Mouse (Mus musculus): ENCODE measurements at regions not wholly inside any gene's neighbourhood (a gene's known extent, or its start where the extent isn't known, plus 50 kb on each side); places are given as distances from the start of the nearest gene placed in this dataset.

- Histone ChIP-seq H3K27ac (ENCODE audit: low read depth, low read length) (no peak overlapping the region), H3K36me3 (ENCODE audit: control insufficient read depth, insufficient read depth, low read length) (no peaks in the 10 kb centered on the region), H3K9me3 (ENCODE audit: control insufficient read depth, low read length) (no peaks in the 10 kb centered on the region), H3K4me3 (ENCODE audit: low read depth, low read length) (no peak overlapping the region), H3K4me1 (replicated peaks; ENCODE audit: control insufficient read depth, insufficient read depth, low read length) (no peaks in the 10 kb centered on the region), H3K4me2 (ENCODE audit: low read depth, low read length, severe bottlenecking) (no peak overlapping the region), H3K27me3 (ENCODE audit: control insufficient read depth, insufficient read depth, low read length) (no peaks in the 10 kb centered on the region), H3K9ac (ENCODE audit: low read length) (no peak overlapping the region)
- DNase-seq (ENCODE audit: low spot score), result no peak
- WGBS, result 82% methylated on average over 10 of the region's 10 CpGs
- no peak for ATAC-seq (replicated peaks; ENCODE audit: low FRiP score)
Measured at GRCm38 (mm10) chr13:37598165-37598775, 179.9 kb upstream of the Rreb1 start.

GRCm38 (mm10) chr13:37599679-37600078 lies 178.5 kb upstream of the Rreb1 start:
- Histone ChIP-seq H3K36me3 (ENCODE audit: control insufficient read depth, insufficient read depth, low read length) (no peaks in the 10 kb centered on the region), H3K9me3 (ENCODE audit: control insufficient read depth, low read length) (no peaks in the 10 kb centered on the region), H3K4me2 (ENCODE audit: low read depth, low read length, severe bottlenecking) (no peak overlapping the region), H3K4me1 (replicated peaks; ENCODE audit: control insufficient read depth, insufficient read depth, low read length) (no peaks in the 10 kb centered on the region), H3K27ac (ENCODE audit: low read depth, low read length) (no peak overlapping the region), H3K9ac (ENCODE audit: low read length) (no peak overlapping the region), H3K27me3 (ENCODE audit: control insufficient read depth, insufficient read depth, low read length) (no peaks in the 10 kb centered on the region), H3K4me3 (ENCODE audit: low read depth, low read length) (no peak overlapping the region)
- ATAC-seq (replicated peaks; ENCODE audit: low FRiP score), result no peak
- DNase-seq (ENCODE audit: low spot score), result no peak
- 100% methylated on average over 1 of the region's 1 CpGs for WGBS

- no peaks in the 10 kb centered on the region for H3K27me3 ChIP-seq (ENCODE audit: control insufficient read depth, insufficient read depth, low read length)
- H3K27ac ChIP-seq (ENCODE audit: low read depth, low read length), result no peak overlapping the region
- no peak overlapping the region for H3K9ac ChIP-seq (ENCODE audit: low read length)
- H3K36me3 ChIP-seq (ENCODE audit: control insufficient read depth, insufficient read depth, low read length), result no peaks in the 10 kb centered on the region
- H3K9me3 ChIP-seq (ENCODE audit: control insufficient read depth, low read length), result no peaks in the 10 kb centered on the region
- no peak for DNase-seq (ENCODE audit: low spot score)
- no peak overlapping the region for H3K4me2 ChIP-seq (ENCODE audit: low read depth, low read length, severe bottlenecking)
- ATAC-seq (replicated peaks; ENCODE audit: low FRiP score), result no peak
- H3K4me1 ChIP-seq (replicated peaks; ENCODE audit: control insufficient read depth, insufficient read depth, low read length), result no peaks in the 10 kb centered on the region
- no peak overlapping the region for H3K4me3 ChIP-seq (ENCODE audit: low read depth, low read length)
- 90% methylated on average over 9 of the region's 9 CpGs for WGBS
Measured at GRCm38 (mm10) chr13:37600172-37600571, 178.0 kb upstream of the Rreb1 start.

GRCm38 (mm10) chr13:37601068-37601467 lies 177.1 kb upstream of the Rreb1 start:
- DNase-seq (ENCODE audit: low spot score), result no peak
- WGBS, result 74% methylated on average over 7 of the region's 7 CpGs
- Histone ChIP-seq H3K4me1 (replicated peaks; ENCODE audit: control insufficient read depth, insufficient read depth, low read length) (no peaks in the 10 kb centered on the region), H3K9me3 (ENCODE audit: control insufficient read depth, low read length) (no peaks in the 10 kb centered on the region), H3K27me3 (ENCODE audit: control insufficient read depth, insufficient read depth, low read length) (no peaks in the 10 kb centered on the region), H3K4me3 (ENCODE audit: low read depth, low read length) (no peak overlapping the region), H3K4me2 (ENCODE audit: low read depth, low read length, severe bottlenecking) (no peak overlapping the region), H3K9ac (ENCODE audit: low read length) (no peak overlapping the region), H3K27ac (ENCODE audit: low read depth, low read length) (no peak overlapping the region), H3K36me3 (ENCODE audit: control insufficient read depth, insufficient read depth, low read length) (no peaks in the 10 kb centered on the region)
- ATAC-seq (replicated peaks; ENCODE audit: low FRiP score), result no peak

GRCm38 (mm10) chr13:37602256-37602655 lies 175.9 kb upstream of the Rreb1 start:
- no peak for ATAC-seq (replicated peaks; ENCODE audit: low FRiP score)
- no peak overlapping the region for H3K4me3 ChIP-seq (ENCODE audit: low read depth, low read length)
- no peaks in the 10 kb centered on the region for H3K36me3 ChIP-seq (ENCODE audit: control insufficient read depth, insufficient read depth, low read length)
- H3K9me3 ChIP-seq (ENCODE audit: control insufficient read depth, low read length), result no peaks in the 10 kb centered on the region
- WGBS, result 89% methylated on average over 4 of the region's 4 CpGs
- H3K27ac ChIP-seq (ENCODE audit: low read depth, low read length), result no peak overlapping the region
- H3K27me3 ChIP-seq (ENCODE audit: control insufficient read depth, insufficient read depth, low read length), result no peaks in the 10 kb centered on the region
- no peak overlapping the region for H3K9ac ChIP-seq (ENCODE audit: low read length)
- no peak overlapping the region for H3K4me2 ChIP-seq (ENCODE audit: low read depth, low read length, severe bottlenecking)
- H3K4me1 ChIP-seq (replicated peaks; ENCODE audit: control insufficient read depth, insufficient read depth, low read length), result no peaks in the 10 kb centered on the region
- no peak for DNase-seq (ENCODE audit: low spot score)

GRCm38 (mm10) chr13:37603226-37603994 lies 174.8 kb upstream of the Rreb1 start:
- DNase-seq (ENCODE audit: low spot score) (no peak), ATAC-seq (replicated peaks; ENCODE audit: low FRiP score) (no peak)
- no peaks in the 10 kb centered on the region for H3K36me3 ChIP-seq (ENCODE audit: control insufficient read depth, insufficient read depth, low read length)
- no peak overlapping the region for H3K9ac ChIP-seq (ENCODE audit: low read length)
- WGBS, result 83% methylated on average over 8 of the region's 8 CpGs
- no peaks in the 10 kb centered on the region for H3K9me3 ChIP-seq (ENCODE audit: control insufficient read depth, low read length)
- no peaks in the 10 kb centered on the region for H3K4me1 ChIP-seq (replicated peaks; ENCODE audit: control insufficient read depth, insufficient read depth, low read length)
- H3K4me3 ChIP-seq (ENCODE audit: low read depth, low read length), result no peak overlapping the region
- no peak overlapping the region for H3K4me2 ChIP-seq (ENCODE audit: low read depth, low read length, severe bottlenecking)
- no peaks in the 10 kb centered on the region for H3K27me3 ChIP-seq (ENCODE audit: control insufficient read depth, insufficient read depth, low read length)
- H3K27ac ChIP-seq (ENCODE audit: low read depth, low read length), result no peak overlapping the region

GRCm38 (mm10) chr13:37606250-37606649 lies 171.9 kb upstream of the Rreb1 start:
- Histone ChIP-seq H3K4me3 (ENCODE audit: low read depth, low read length) (no peak overlapping the region), H3K4me2 (ENCODE audit: low read depth, low read length, severe bottlenecking) (no peak overlapping the region), H3K4me1 (replicated peaks; ENCODE audit: control insufficient read depth, insufficient read depth, low read length) (no peaks in the 10 kb centered on the region), H3K27ac (ENCODE audit: low read depth, low read length) (no peak overlapping the region), H3K9ac (ENCODE audit: low read length) (no peak overlapping the region), H3K9me3 (ENCODE audit: control insufficient read depth, low read length) (no peaks in the 10 kb centered on the region), H3K36me3 (ENCODE audit: control insufficient read depth, insufficient read depth, low read length) (no peaks in the 10 kb centered on the region), H3K27me3 (ENCODE audit: control insufficient read depth, insufficient read depth, low read length) (no peaks in the 10 kb centered on the region)
- WGBS, result 87% methylated on average over 5 of the region's 5 CpGs
- ATAC-seq (replicated peaks; ENCODE audit: low FRiP score) (no peak), DNase-seq (ENCODE audit: low spot score) (no peak)

GRCm38 (mm10) chr13:37609085-37609484 lies 169.1 kb upstream of the Rreb1 start:
- 90% methylated on average over 5 of the region's 5 CpGs for WGBS
- Histone ChIP-seq H3K36me3 (ENCODE audit: control insufficient read depth, insufficient read depth, low read length) (no peaks in the 10 kb centered on the region), H3K4me2 (ENCODE audit: low read depth, low read length, severe bottlenecking) (no peak overlapping the region), H3K27ac (ENCODE audit: low read depth, low read length) (no peak overlapping the region), H3K4me1 (replicated peaks; ENCODE audit: control insufficient read depth, insufficient read depth, low read length) (no peaks in the 10 kb centered on the region), H3K4me3 (ENCODE audit: low read depth, low read length) (no peak overlapping the region), H3K27me3 (ENCODE audit: control insufficient read depth, insufficient read depth, low read length) (no peaks in the 10 kb centered on the region), H3K9ac (ENCODE audit: low read length) (no peak overlapping the region), H3K9me3 (ENCODE audit: control insufficient read depth, low read length) (no peaks in the 10 kb centered on the region)
- no peak for DNase-seq (ENCODE audit: low spot score)
- ATAC-seq (replicated peaks; ENCODE audit: low FRiP score), result no peak

- ATAC-seq (replicated peaks; ENCODE audit: low FRiP score), result no peak
- H3K4me3 ChIP-seq (ENCODE audit: low read depth, low read length), result no peak overlapping the region
- no peaks in the 10 kb centered on the region for H3K27me3 ChIP-seq (ENCODE audit: control insufficient read depth, insufficient read depth, low read length)
- no peak overlapping the region for H3K27ac ChIP-seq (ENCODE audit: low read depth, low read length)
- H3K4me1 ChIP-seq (replicated peaks; ENCODE audit: control insufficient read depth, insufficient read depth, low read length), result no peaks in the 10 kb centered on the region
- H3K9ac ChIP-seq (ENCODE audit: low read length), result no peak overlapping the region
- no peaks in the 10 kb centered on the region for H3K36me3 ChIP-seq (ENCODE audit: control insufficient read depth, insufficient read depth, low read length)
- no peak overlapping the region for H3K4me2 ChIP-seq (ENCODE audit: low read depth, low read length, severe bottlenecking)
- no peak for DNase-seq (ENCODE audit: low spot score)
- no peaks in the 10 kb centered on the region for H3K9me3 ChIP-seq (ENCODE audit: control insufficient read depth, low read length)
- 91% methylated on average over 3 of the region's 3 CpGs for WGBS
Measured at GRCm38 (mm10) chr13:37611387-37611786, 166.8 kb upstream of the Rreb1 start.

All from forebrain, embryonic 11.5 days (tissue).